Mouse (Mus musculus): Measurements from ENCODE around the gene Slc41a2. TPM values are rescaled to one million over a fixed set of nuclear protein-coding genes. Genes with fewer than 3 reads are reported as not detected.
A peak's percentile ranks its signal among the peaks of the same experiment; 100 is the strongest.

Gene Slc41a2
- polyA plus RNA-seq, 1 experiment from 2014 or later, result 0.76 TPM

GRCm38 (mm10) chr10:83186984-83187383 is 150.7 kb downstream of the Slc41a2 start:
- no peak for TF ChIP-seq EP300 (IDR thresholded peaks at IDR 0.05; ENCODE audit: low read depth)
- WGBS (ENCODE audit: insufficient replicate concordance), result 80% methylated on average over 5 of the region's 5 CpGs
- H3K36me3 ChIP-seq (replicated peaks; ENCODE audit: insufficient read depth, low read length), result no peaks in the 10 kb centered on the region
- no peak overlapping the region for H3K9ac ChIP-seq (replicated peaks)
- H3K4me1 ChIP-seq (ENCODE audit: insufficient read depth), result peaks cover 6% of the 10 kb centered on the region
- DNase-seq, result no peak
- no peaks in the 10 kb centered on the region for H3K9me3 ChIP-seq (ENCODE audit: low read length)
- no peak overlapping the region for H3K4me2 ChIP-seq (ENCODE audit: low read depth, low read length)
- no peaks in the 10 kb centered on the region for H3K27me3 ChIP-seq (ENCODE audit: insufficient read depth, low read length)
- H3K4me3 ChIP-seq (ENCODE audit: low read depth, low read length), result no peak overlapping the region
- no peak for ATAC-seq
- no peak overlapping the region for H3K27ac ChIP-seq (ENCODE audit: low read depth)

GRCm38 (mm10) chr10:83186167-83186566 is 151.5 kb downstream of the Slc41a2 start:
- peaks cover 6% of the 10 kb centered on the region for H3K4me1 ChIP-seq (ENCODE audit: insufficient read depth)
- TF ChIP-seq CTCF (IDR thresholded peaks at IDR 0.05; ENCODE audit: low read depth) (no peak), EP300 (IDR thresholded peaks at IDR 0.05; ENCODE audit: low read depth) (no peak)
- H3K4me3 ChIP-seq (ENCODE audit: low read depth, low read length), result no peak overlapping the region
- H3K9me3 ChIP-seq (ENCODE audit: low read length), result no peaks in the 10 kb centered on the region
- WGBS (ENCODE audit: insufficient replicate concordance), result 71% methylated on average over 8 of the region's 8 CpGs
- H3K27me3 ChIP-seq (ENCODE audit: insufficient read depth, low read length), result no peaks in the 10 kb centered on the region
- no peak for ATAC-seq
- no peak overlapping the region for H3K9ac ChIP-seq (replicated peaks)
- no peaks in the 10 kb centered on the region for H3K36me3 ChIP-seq (replicated peaks; ENCODE audit: insufficient read depth, low read length)
- no peak overlapping the region for H3K4me2 ChIP-seq (ENCODE audit: low read depth, low read length)
- DNase-seq, result no peak
- H3K27ac ChIP-seq (ENCODE audit: low read depth), result no peak overlapping the region

- ATAC-seq (no peak), DNase-seq (no peak)
- H3K9me3 ChIP-seq (ENCODE audit: low read length), result no peaks in the 10 kb centered on the region
- H3K36me3 ChIP-seq (replicated peaks; ENCODE audit: insufficient read depth, low read length), result no peaks in the 10 kb centered on the region
- H3K27me3 ChIP-seq (ENCODE audit: insufficient read depth, low read length), result no peaks in the 10 kb centered on the region
- no peak overlapping the region for H3K9ac ChIP-seq (replicated peaks)
- H3K4me3 ChIP-seq (ENCODE audit: low read depth, low read length), result no peak overlapping the region
- 83% methylated on average over 6 of the region's 6 CpGs for WGBS (ENCODE audit: insufficient replicate concordance)
- TF ChIP-seq EP300 (IDR thresholded peaks at IDR 0.05; ENCODE audit: low read depth), result no peak
- TF ChIP-seq CTCF (IDR thresholded peaks at IDR 0.05; ENCODE audit: low read depth), result no peak
- H3K4me1 ChIP-seq (ENCODE audit: insufficient read depth), result peaks cover 6% of the 10 kb centered on the region
- H3K4me2 ChIP-seq (ENCODE audit: low read depth, low read length), result no peak overlapping the region
- H3K27ac ChIP-seq (ENCODE audit: low read depth), result no peak overlapping the region
Observed at GRCm38 (mm10) chr10:83185121-83185520, 152.6 kb downstream of the Slc41a2 start.

- H3K9me3 ChIP-seq (ENCODE audit: low read length), result no peaks in the 10 kb centered on the region
- H3K4me3 ChIP-seq (ENCODE audit: low read depth, low read length), result no peak overlapping the region
- H3K9ac ChIP-seq (replicated peaks), result no peak overlapping the region
- DNase-seq (peak; percentile 32), ATAC-seq (peak; percentile 26; the same call in 1 of the 2 replicates)
- WGBS (ENCODE audit: insufficient replicate concordance), result 33% methylated on average over 7 of the region's 7 CpGs
- no peaks in the 10 kb centered on the region for H3K36me3 ChIP-seq (replicated peaks; ENCODE audit: insufficient read depth, low read length)
- no peaks in the 10 kb centered on the region for H3K27me3 ChIP-seq (ENCODE audit: insufficient read depth, low read length)
- peak overlapping the region; percentile 31; the same call in 1 of the 2 replicates for H3K4me2 ChIP-seq (ENCODE audit: low read depth, low read length)
- peaks cover 6% of the 10 kb centered on the region for H3K4me1 ChIP-seq (ENCODE audit: insufficient read depth)
- TF ChIP-seq EP300 (IDR thresholded peaks at IDR 0.05; ENCODE audit: low read depth) (no peak), CTCF (IDR thresholded peaks at IDR 0.05; ENCODE audit: low read depth) (no peak)
- peak overlapping the region; percentile 49 for H3K27ac ChIP-seq (ENCODE audit: low read depth)
Observed at GRCm38 (mm10) chr10:83184480-83185069, 153.1 kb downstream of the Slc41a2 start.

GRCm38 (mm10) chr10:83183634-83184479 is 153.8 kb downstream of the Slc41a2 start:
- Histone ChIP-seq H3K36me3 (replicated peaks; ENCODE audit: insufficient read depth, low read length) (no peaks in the 10 kb centered on the region), H3K9ac (replicated peaks) (no peak overlapping the region), H3K9me3 (ENCODE audit: low read length) (peaks cover 4% of the 10 kb centered on the region; the same call in 1 of the 2 replicates), H3K27me3 (ENCODE audit: insufficient read depth, low read length) (no peaks in the 10 kb centered on the region), H3K4me1 (ENCODE audit: insufficient read depth) (peaks cover 6% of the 10 kb centered on the region), H3K4me3 (ENCODE audit: low read depth, low read length) (no peak overlapping the region), H3K4me2 (ENCODE audit: low read depth, low read length) (peak overlapping the region; percentile 31; the same call in 1 of the 2 replicates), H3K27ac (ENCODE audit: low read depth) (peak overlapping the region; percentile 49)
- 40% methylated on average over 12 of the region's 12 CpGs for WGBS (ENCODE audit: insufficient replicate concordance)
- peak; percentile 54 for ATAC-seq
- TF ChIP-seq EP300 (IDR thresholded peaks at IDR 0.05; ENCODE audit: low read depth) (no peak), CTCF (IDR thresholded peaks at IDR 0.05; ENCODE audit: low read depth) (no peak)
- no peak for DNase-seq

GRCm38 (mm10) chr10:83182573-83182960 is 155.1 kb downstream of the Slc41a2 start:
- no peak overlapping the region for H3K4me3 ChIP-seq (ENCODE audit: low read depth, low read length)

More at GRCm38 (mm10) chr10:83182573-83182960, 155.1 kb downstream of the Slc41a2 start:
- 0 out of 2 replicates have a peak, but pooled peaks have one; percentile 30 for ATAC-seq
- peak; percentile 76 for DNase-seq
- Histone ChIP-seq H3K36me3 (replicated peaks; ENCODE audit: insufficient read depth, low read length) (no peaks in the 10 kb centered on the region), H3K9me3 (ENCODE audit: low read length) (peaks cover 4% of the 10 kb centered on the region; the same call in 1 of the 2 replicates), H3K27me3 (ENCODE audit: insufficient read depth, low read length) (no peaks in the 10 kb centered on the region), H3K4me2 (ENCODE audit: low read depth, low read length) (no peak overlapping the region), H3K9ac (replicated peaks) (no peak overlapping the region), H3K27ac (ENCODE audit: low read depth) (no peak overlapping the region), H3K4me1 (ENCODE audit: insufficient read depth) (peaks cover 6% of the 10 kb centered on the region)
- WGBS (ENCODE audit: insufficient replicate concordance), result 46% methylated on average over 8 of the region's 8 CpGs
- peak; percentile 79 for TF ChIP-seq CTCF (IDR thresholded peaks at IDR 0.05; ENCODE audit: low read depth)
- TF ChIP-seq EP300 (IDR thresholded peaks at IDR 0.05; ENCODE audit: low read depth), result no peak

All from liver, postnatal 0 days (tissue).